Mouse (Mus musculus) ovary, postnatal 14 days (tissue): Measurements from ENCODE around the gene Arhgap31.
"Not testable (repeated sequence)": the region's sequence is repeated elsewhere in the genome, so short reads cannot be mapped to it uniquely, and the experiment has no call there.

Experiments used
- DNase-seq: peaks from one replicate; pipeline ENCODE4 v3.0.0; 2022; ENCODE audit warnings: low spot score

Gene Arhgap31

GRCm38 (mm10) chr16:38687673-38688072, 25.4 kb downstream of the Arhgap31 start:
- DNase-seq: no peak

GRCm38 (mm10) chr16:38683094-38683493, 30.0 kb downstream of the Arhgap31 start:
- DNase-seq: no peak

GRCm38 (mm10) chr16:38681313-38681712, 31.8 kb downstream of the Arhgap31 start:
- no peak for DNase-seq

GRCm38 (mm10) chr16:38679431-38680021, 33.5 kb downstream of the Arhgap31 start:
- no peak for DNase-seq

GRCm38 (mm10) chr16:38678853-38679252, 34.2 kb downstream of the Arhgap31 start:
- DNase-seq: no peak

GRCm38 (mm10) chr16:38677941-38678340, 35.1 kb downstream of the Arhgap31 start:
- not testable (repeated sequence) for DNase-seq

- DNase-seq: no peak
These were observed 35.9 kb downstream of the Arhgap31 start for GRCm38 (mm10) chr16:38677171-38677570.

GRCm38 (mm10) chr16:38676647-38677046, 36.4 kb downstream of the Arhgap31 start:
- DNase-seq: no peak

- no peak for DNase-seq
These were observed 37.3 kb downstream of the Arhgap31 start for GRCm38 (mm10) chr16:38675600-38676335.

- no peak for DNase-seq
These were observed 38.2 kb downstream of the Arhgap31 start for GRCm38 (mm10) chr16:38674891-38675290.

- no peak for DNase-seq
These were observed 39.6 kb downstream of the Arhgap31 start for GRCm38 (mm10) chr16:38673511-38673910.

- no peak for DNase-seq
These were observed 40.1 kb downstream of the Arhgap31 start for GRCm38 (mm10) chr16:38672947-38673346.

- DNase-seq: no peak
These were observed 40.7 kb downstream of the Arhgap31 start for GRCm38 (mm10) chr16:38672370-38672769.

- no peak for DNase-seq
These were observed 42.3 kb downstream of the Arhgap31 start for GRCm38 (mm10) chr16:38670621-38671390.

- no peak for DNase-seq
These were observed 44.0 kb downstream of the Arhgap31 start for GRCm38 (mm10) chr16:38668871-38669675.

- no peak for DNase-seq
These were observed 46.6 kb downstream of the Arhgap31 start for GRCm38 (mm10) chr16:38666523-38666922.

- DNase-seq: no peak
These were observed 47.1 kb downstream of the Arhgap31 start for GRCm38 (mm10) chr16:38666016-38666415.

- no peak for DNase-seq
These were observed 50.5 kb downstream of the Arhgap31 start for GRCm38 (mm10) chr16:38662575-38662974.

GRCm38 (mm10) chr16:38654308-38654707, 58.8 kb downstream of the Arhgap31 start:
- DNase-seq: no peak

- DNase-seq: no peak
These were observed 59.6 kb downstream of the Arhgap31 start for GRCm38 (mm10) chr16:38653390-38653871.

- no peak for DNase-seq
These were observed 60.4 kb downstream of the Arhgap31 start for GRCm38 (mm10) chr16:38652653-38653052.

- no peak for DNase-seq
These were observed 61.3 kb downstream of the Arhgap31 start for GRCm38 (mm10) chr16:38651721-38652231.
